Mouse (Mus musculus) cortical plate, adult 2 months (tissue): Measurements from ENCODE around the gene C5ar1.

Source experiments
- CTCF ChIP-seq: fragments of 200-500 bp; IDR thresholded peaks from 2 replicates; pipeline ENCODE4 v1.5.1; 2011; ENCODE audit warnings: mild to moderate bottlenecking, control low read depth, low read length; ENCODE audit not compliant: insufficient read depth; ENCODE audit errors: extremely low read depth
- POLR2A ChIP-seq: fragments of 200-500 bp; IDR thresholded peaks from 2 replicates; pipeline ENCODE4 v1.6.1; 2011; ENCODE audit warnings: mild to moderate bottlenecking, low read length, control low read depth; ENCODE audit not compliant: insufficient read depth; ENCODE audit errors: extremely low read depth

- TF ChIP-seq CTCF (no peak), POLR2A (no peak)
Measured at GRCm38 (mm10) chr7:16204791-16205190, 54.5 kb downstream of the C5ar1 start.
